Mouse (Mus musculus) hindbrain, embryonic 14.5 days (tissue): ENCODE results near the gene Slu7. TPM values are rescaled to one million over a fixed set of nuclear protein-coding genes. Genes with fewer than 3 reads are reported as not detected.
A peak's percentile ranks its signal among the peaks of the same experiment; 100 is the strongest.

ENCODE experiments used
- ATAC-seq: fragments of 200-750 bp; cut with Nextera tagmentation; 2 replicates; pipeline ENCODE4 v1.8.0; 2017; ENCODE audit warnings: moderate number of reproducible peaks, mild to moderate bottlenecking, moderate TSS enrichment, moderate library complexity; ENCODE audit not compliant: low FRiP score
- DNase-seq: peaks from one replicate; pipeline ENCODE4 v3.0.0-alpha.2; 2015; ENCODE audit warnings: low spot score
- H3K27ac ChIP-seq: fragments of 300-500 bp; sonication (generic); 2 replicates; pipeline ENCODE4 v1.5.1; 2014; ENCODE audit warnings: mild to moderate bottlenecking, moderate library complexity
- H3K27me3 ChIP-seq: fragments of 300-500 bp; sonication (generic); 2 replicates; pipeline ENCODE4 v1.6.1; 2014; ENCODE audit warnings: mild to moderate bottlenecking, low read length, mixed read lengths; ENCODE audit not compliant: control insufficient read depth, insufficient read depth
- H3K36me3 ChIP-seq: fragments of 300-500 bp; sonication (generic); replicated peaks from 2 replicates; pipeline ENCODE4 v1.6.1; 2014; ENCODE audit not compliant: control insufficient read depth, insufficient read depth
- H3K4me1 ChIP-seq: fragments of 300-500 bp; sonication (generic); replicated peaks from 2 replicates; pipeline ENCODE4 v1.6.1; 2014; ENCODE audit warnings: antibody characterized with exemption, low read length, mixed read lengths; ENCODE audit not compliant: control insufficient read depth, insufficient read depth
- H3K4me2 ChIP-seq: fragments of 300-500 bp; sonication (generic); replicated peaks from 2 replicates; pipeline ENCODE4 v1.6.1; 2014; ENCODE audit warnings: mild to moderate bottlenecking, moderate library complexity
- H3K4me3 ChIP-seq: fragments of 300-500 bp; sonication (generic); replicated peaks from 2 replicates; pipeline ENCODE4 v1.5.1; 2014; ENCODE audit warnings: mild to moderate bottlenecking, low read length
- H3K9ac ChIP-seq: fragments of 300-500 bp; sonication (generic); 2 replicates; pipeline ENCODE4 v1.6.1; 2014
- H3K9me3 ChIP-seq: fragments of 300-500 bp; sonication (generic); 2 replicates; pipeline ENCODE4 v1.6.1; 2016; ENCODE audit warnings: low read length; ENCODE audit not compliant: control insufficient read depth
- WGBS: fragments of 180-500 bp; shearing (Covaris S2); extraction: QIAGEN DNeasy Blood & Tissue Kit; methylation state at CpG from one replicate; pipeline ENCODE4 v1.1.7; 2014; 5-methylcytosine and 5-hydroxymethylcytosine counted together
- polyA plus RNA-seq: library from polyadenylated mRNA; unstranded; fragments of >200 nt; fragmentation: Nextera tagmentation; extraction: Ambion mirVana; gene quantifications from 2 replicates; pipeline ENCODE4 v1.2.1, GENCODE M21; 2014

Slu7 gene
- polyA plus RNA-seq, 1 experiment from 2014 or later, result 57.0 TPM

- Histone ChIP-seq H3K9ac (no peak overlapping the region), H3K36me3 (no peaks in the 10 kb centered on the region), H3K27ac (no peak overlapping the region), H3K4me2 (no peak overlapping the region; the same call in 1 of the 2 replicates), H3K9me3 (no peaks in the 10 kb centered on the region), H3K27me3 (no peaks in the 10 kb centered on the region), H3K4me3 (no peak overlapping the region), H3K4me1 (0 out of 2 replicates have a peak, but pooled peaks cover 5% of the 10 kb centered on the region)
- ATAC-seq (no peak), DNase-seq (peak; percentile 84)
- WGBS, result 21% methylated on average over 14 of the region's 14 CpGs
Measured at GRCm38 (mm10) chr11:43412771-43413451, 20.6 kb upstream of the Slu7 start.

DNA sequence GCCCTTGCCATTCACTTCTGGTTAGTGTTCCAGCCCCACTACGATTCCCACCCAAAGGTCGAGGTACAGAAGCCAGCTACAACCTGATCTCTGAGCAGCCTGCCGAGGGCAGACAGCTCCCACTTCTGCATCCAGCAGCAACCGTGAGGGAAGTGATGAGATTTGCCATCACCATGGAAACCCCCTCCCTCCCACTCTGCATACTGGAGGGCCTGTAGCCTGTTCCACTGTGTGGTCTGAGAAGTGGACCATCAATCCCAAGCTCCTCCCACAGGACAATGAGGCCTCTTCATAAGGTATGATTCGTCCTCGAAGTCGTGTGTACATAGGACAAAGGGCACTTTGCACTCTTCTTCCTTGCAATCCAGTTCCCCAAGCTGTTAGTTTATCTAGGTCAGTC is 16.3 kb upstream of the Slu7 start:
- ATAC-seq (0 out of 2 replicates have a peak, but pooled peaks have one; percentile 24), DNase-seq (no peak)
- Histone ChIP-seq H3K27me3 (no peaks in the 10 kb centered on the region), H3K4me3 (no peak overlapping the region), H3K9me3 (no peaks in the 10 kb centered on the region), H3K4me1 (0 out of 2 replicates have a peak, but pooled peaks cover 5% of the 10 kb centered on the region), H3K9ac (no peak overlapping the region), H3K36me3 (no peaks in the 10 kb centered on the region), H3K27ac (no peak overlapping the region), H3K4me2 (no peak overlapping the region)
- WGBS, result 31% methylated on average over 7 of the region's 7 CpGs

DNA sequence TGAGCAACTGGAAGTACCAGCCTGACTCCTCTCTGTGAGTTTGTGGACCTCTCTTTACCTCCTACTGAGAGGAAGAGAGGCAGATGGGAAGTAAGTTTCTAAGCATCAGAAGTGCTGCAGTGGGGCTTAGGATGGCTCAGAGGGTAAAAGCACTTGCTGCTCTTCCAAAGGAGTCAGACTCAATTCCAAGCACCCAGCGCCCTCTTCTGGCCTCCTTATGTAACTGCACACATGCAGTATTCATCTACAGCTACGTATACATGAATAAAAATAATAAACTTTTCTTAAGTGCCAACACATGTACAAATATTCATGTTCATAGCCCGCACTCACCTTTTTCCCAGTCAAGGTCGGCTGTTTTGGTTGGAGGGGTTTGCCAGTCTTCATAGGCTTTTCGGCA is 9.2 kb upstream of the Slu7 start:
- Histone ChIP-seq H3K9ac (no peak overlapping the region), H3K27me3 (no peaks in the 10 kb centered on the region), H3K4me2 (no peak overlapping the region), H3K36me3 (no peaks in the 10 kb centered on the region), H3K4me3 (no peak overlapping the region), H3K4me1 (0 out of 2 replicates have a peak, but pooled peaks cover 3% of the 10 kb centered on the region), H3K27ac (no peak overlapping the region), H3K9me3 (no peaks in the 10 kb centered on the region)
- DNase-seq (no peak), ATAC-seq (no peak)
- WGBS, result 79% methylated on average over 5 of the region's 5 CpGs

GRCm38 (mm10) chr11:43425166-43425709 is 8.3 kb upstream of the Slu7 start:
- Histone ChIP-seq H3K36me3 (no peaks in the 10 kb centered on the region), H3K27me3 (no peaks in the 10 kb centered on the region), H3K27ac (no peak overlapping the region), H3K4me2 (peak overlapping the region; percentile 51), H3K9ac (no peak overlapping the region), H3K4me3 (no peak overlapping the region), H3K4me1 (0 out of 2 replicates have a peak, but pooled peaks cover 3% of the 10 kb centered on the region), H3K9me3 (no peaks in the 10 kb centered on the region)
- 89% methylated on average over 9 of the region's 9 CpGs for WGBS
- DNase-seq (no peak), ATAC-seq (0 out of 2 replicates have a peak, but pooled peaks have one; percentile 18)

DNA sequence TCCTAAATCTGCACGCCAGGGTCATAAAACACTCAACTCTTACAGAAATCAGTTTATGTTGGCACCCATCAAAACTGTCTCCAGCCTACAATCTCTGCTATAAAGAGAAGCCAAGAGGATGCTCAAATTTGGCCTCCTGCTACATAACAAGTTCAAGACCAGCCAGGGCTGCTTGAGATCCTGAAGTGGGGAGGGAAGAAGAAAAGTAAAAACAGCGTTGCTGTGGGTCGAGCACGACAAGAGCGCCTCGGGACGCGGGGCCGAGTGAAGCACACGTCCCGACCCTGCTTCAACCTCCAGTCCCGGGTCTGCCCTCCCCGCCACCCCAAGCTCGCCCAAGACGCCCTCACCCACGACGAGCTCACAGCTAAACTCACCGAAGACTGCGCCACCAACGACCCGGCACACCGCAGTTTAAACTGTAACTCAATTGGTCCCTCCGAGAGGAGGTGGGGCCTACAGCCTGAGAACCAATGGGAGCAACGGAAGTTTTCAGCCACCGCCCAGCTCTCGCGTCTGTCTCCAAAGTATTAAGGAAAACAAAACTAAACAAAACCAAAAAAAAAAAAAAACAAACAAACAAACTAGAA is 7.6 kb upstream of the Slu7 start, which contains the start of gene Pttg1:
Gene Pttg1 (minus strand): TSS at position 428 of the 590 bp plus-strand sequence.
- Histone ChIP-seq H3K4me2 (peak within 1 kb of the TSS; percentile 51), H3K9me3 (no peaks in the 10 kb centered on the region), H3K4me3 (peak within 1 kb of the TSS; percentile 50), H3K9ac (peak within 1 kb of the TSS; percentile 55), H3K27ac (no peak within 1 kb of the TSS), H3K4me1 (0 out of 2 replicates have a peak, but pooled peaks cover 3% of the 10 kb centered on the region), H3K36me3 (no peaks in the 10 kb centered on the region), H3K27me3 (no peaks in the 10 kb centered on the region)
- peak; percentile 94 for ATAC-seq
- DNase-seq, result peak; percentile 75
- 3% methylated on average over 27 of the region's 27 CpGs for WGBS

DNA sequence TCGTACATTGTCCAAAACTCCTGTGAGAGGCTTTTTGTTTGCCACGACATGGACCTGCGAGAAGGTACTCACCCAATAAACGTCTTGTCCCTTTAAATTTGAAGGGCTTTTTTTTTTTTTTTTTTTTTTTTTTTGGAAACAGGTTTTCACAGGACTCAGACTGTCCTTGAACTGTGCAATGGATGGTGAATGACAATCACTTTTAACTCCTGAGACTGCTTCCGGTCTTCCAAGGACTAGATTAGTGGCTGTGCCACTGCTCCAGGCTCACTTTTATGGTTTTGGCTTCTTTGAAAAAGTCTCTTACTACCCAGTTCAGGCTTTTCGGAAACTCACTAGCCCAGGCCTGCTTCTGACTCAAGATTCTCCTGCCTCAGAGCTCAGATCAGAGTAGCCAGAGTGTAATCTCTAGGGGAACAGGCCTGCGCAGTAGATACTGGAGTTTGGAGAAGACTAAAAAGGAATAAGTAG is 7.1 kb upstream of the Slu7 start:
- WGBS, result 21% methylated on average over 7 of the region's 7 CpGs
- peak overlapping the region; percentile 55; the same call in 1 of the 2 replicates for H3K9ac ChIP-seq
- H3K36me3 ChIP-seq, result no peaks in the 10 kb centered on the region
- peak overlapping the region; percentile 51 for H3K4me2 ChIP-seq
- ATAC-seq, result peak; percentile 53; the same call in 1 of the 2 replicates
- no peak overlapping the region for H3K27ac ChIP-seq
- H3K4me1 ChIP-seq, result 0 out of 2 replicates have a peak, but pooled peaks cover 3% of the 10 kb centered on the region
- H3K4me3 ChIP-seq, result peak overlapping the region; percentile 50
- no peaks in the 10 kb centered on the region for H3K9me3 ChIP-seq
- no peaks in the 10 kb centered on the region for H3K27me3 ChIP-seq
- DNase-seq, result no peak

GRCm38 (mm10) chr11:43434024-43434407 is 472 bp downstream of the Slu7 start:
- WGBS, result 4% methylated on average over 9 of the region's 9 CpGs
- H3K9me3 ChIP-seq, result no peaks in the 10 kb centered on the region
- peak overlapping the region; percentile 77 for H3K9ac ChIP-seq
- peak overlapping the region; percentile 84 for H3K4me2 ChIP-seq
- H3K27me3 ChIP-seq, result no peaks in the 10 kb centered on the region
- H3K27ac ChIP-seq, result peak overlapping the region; percentile 68; the same call in 1 of the 2 replicates
- H3K36me3 ChIP-seq, result peaks cover 20% of the 10 kb centered on the region
- ATAC-seq, result peak; percentile 51; the same call in 1 of the 2 replicates
- H3K4me1 ChIP-seq, result peaks cover 10% of the 10 kb centered on the region
- H3K4me3 ChIP-seq, result peak overlapping the region; percentile 90
- no peak for DNase-seq

- no peak overlapping the region for H3K27ac ChIP-seq
- no peaks in the 10 kb centered on the region for H3K9me3 ChIP-seq
- 94% methylated on average over 10 of the region's 10 CpGs for WGBS
- no peak for ATAC-seq
- H3K4me1 ChIP-seq, result no peaks in the 10 kb centered on the region
- no peak overlapping the region for H3K4me3 ChIP-seq
- no peak overlapping the region for H3K9ac ChIP-seq
- DNase-seq, result no peak
- no peaks in the 10 kb centered on the region for H3K27me3 ChIP-seq
- no peak overlapping the region for H3K4me2 ChIP-seq
- H3K36me3 ChIP-seq, result peaks cover 90% of the 10 kb centered on the region
Measured at GRCm38 (mm10) chr11:43441121-43441520, 7.6 kb downstream of the Slu7 start.

- no peak for ATAC-seq
- Histone ChIP-seq H3K27me3 (no peaks in the 10 kb centered on the region), H3K36me3 (peaks cover 99% of the 10 kb centered on the region), H3K27ac (no peak overlapping the region), H3K4me3 (no peak overlapping the region), H3K9ac (no peak overlapping the region), H3K4me1 (no peaks in the 10 kb centered on the region), H3K4me2 (no peak overlapping the region), H3K9me3 (no peaks in the 10 kb centered on the region)
- 97% methylated on average over 13 of the region's 13 CpGs for WGBS
- no peak for DNase-seq
Measured at GRCm38 (mm10) chr11:43443183-43443582, 9.6 kb downstream of the Slu7 start.
